Mouse (Mus musculus): ENCODE data around the gene Fes. TPM values are rescaled to one million over a fixed set of nuclear protein-coding genes. Genes with fewer than 3 reads are reported as not detected.

Gene Fes
- total RNA-seq, 2 experiments from 2014 or later: 11.9 to 13.6 TPM

GRCm38 (mm10) chr7:80357156-80357555 is 30.6 kb downstream of the Fes start:
- peak; percentile 30 for DNase-seq (ENCODE audit: low spot score)
- intact Hi-C loops (cut with DNase I): no loop called here

DNA sequence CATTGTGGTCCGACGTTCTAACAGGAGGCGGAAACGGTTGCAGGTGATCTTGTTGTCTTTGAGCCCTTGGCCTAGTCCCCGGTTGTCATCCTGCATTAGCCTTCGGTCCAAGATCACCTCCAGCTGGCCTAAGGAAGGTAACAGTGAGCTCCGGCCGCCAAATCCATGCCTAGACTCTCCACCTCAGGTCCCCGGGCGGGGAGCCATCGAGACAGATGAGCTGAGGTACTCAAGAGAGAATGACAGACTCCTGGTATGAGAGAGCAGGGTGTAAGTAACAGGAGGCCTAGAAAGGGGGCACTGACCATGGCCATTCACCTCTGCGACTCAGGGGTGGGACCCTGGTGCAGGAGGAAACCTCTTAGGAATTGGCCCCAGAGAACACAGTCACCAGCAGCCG is 31.4 kb downstream of the Fes start:
- intact Hi-C loops (cut with DNase I): no loop called here
- DNase-seq (ENCODE audit: low spot score): no peak

GRCm38 (mm10) chr7:80352920-80353319 is 34.8 kb downstream of the Fes start:
- no peak for DNase-seq (ENCODE audit: low spot score)
- intact Hi-C loops (cut with DNase I): no loop called here

DNA sequence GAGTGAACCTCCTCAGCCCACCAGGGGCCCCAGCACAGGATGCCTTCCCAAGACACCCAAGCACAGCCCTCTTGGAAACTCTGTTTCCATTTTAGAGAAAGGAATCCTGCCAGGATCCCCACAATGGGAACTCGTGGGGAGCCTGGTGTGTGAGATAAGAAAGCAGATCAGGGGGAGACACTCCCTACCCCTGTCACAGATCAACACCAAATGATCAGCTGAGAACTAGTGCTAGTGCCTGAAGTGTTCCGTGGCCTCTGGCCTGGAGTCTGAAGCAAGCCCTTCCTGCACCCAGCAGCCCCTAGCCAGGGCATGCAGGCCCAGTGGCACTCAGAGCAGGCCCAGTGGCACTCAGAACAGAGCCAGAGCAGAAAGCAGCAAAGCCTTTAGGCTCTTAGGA is 36.9 kb downstream of the Fes start:
- no peak for DNase-seq (ENCODE audit: low spot score)
- intact Hi-C loops (cut with DNase I): no loop called here

DNA sequence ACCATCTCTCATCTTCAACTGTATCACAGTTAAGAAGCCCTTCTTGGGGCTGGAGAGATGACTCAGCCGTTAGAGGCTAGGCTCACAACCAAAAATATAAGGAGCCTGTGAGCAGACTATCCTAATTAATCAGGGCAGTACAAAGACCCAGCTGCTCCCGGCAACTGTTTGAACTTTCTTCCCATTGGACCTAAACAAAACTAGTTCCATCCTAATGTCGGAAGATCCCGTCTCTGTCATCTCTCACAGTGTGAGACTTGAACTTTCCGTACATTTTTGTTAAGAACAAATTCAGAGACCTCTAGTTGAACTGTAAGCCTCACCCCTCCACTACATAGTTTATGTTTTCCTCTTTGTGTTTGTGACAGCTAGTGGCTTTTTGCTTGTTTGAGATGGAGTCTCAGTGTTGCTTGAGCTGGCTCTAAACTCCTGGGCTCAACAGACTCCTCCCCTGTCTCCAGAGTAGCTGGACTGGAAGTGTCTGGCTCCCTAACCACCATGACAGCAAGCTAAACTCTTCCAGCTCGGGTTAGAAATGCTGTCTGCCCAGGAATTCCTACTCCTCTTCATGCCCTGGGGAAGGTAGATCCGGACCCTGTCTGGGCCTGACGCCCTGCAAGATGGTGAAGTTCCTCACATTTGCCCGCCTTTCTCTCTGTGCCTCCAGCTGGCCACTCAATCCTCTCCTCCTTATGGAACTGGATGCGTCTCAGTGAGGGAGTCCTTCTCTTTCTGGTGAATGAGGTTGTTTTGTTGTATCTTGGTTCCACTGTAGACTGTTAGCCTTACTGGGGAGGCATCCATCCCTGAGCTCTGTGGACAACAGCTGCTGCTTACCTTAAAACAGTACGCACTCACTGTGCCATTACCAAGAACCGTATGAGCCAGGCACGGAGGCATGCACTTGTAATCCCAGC is 39.8 kb downstream of the Fes start:
- intact Hi-C loops (cut with DNase I): no loop called here
- no peak for DNase-seq (ENCODE audit: low spot score)

GRCm38 (mm10) chr7:80346830-80347229 is 40.9 kb downstream of the Fes start:
- intact Hi-C loops (cut with DNase I): no loop called here

GRCm38 (mm10) chr7:80346173-80346572 is 41.6 kb downstream of the Fes start:
- no peak for DNase-seq (ENCODE audit: low spot score)
- intact Hi-C loops (cut with DNase I): no loop called here

More at GRCm38 (mm10) chr7:80346830-80347229, 40.9 kb downstream of the Fes start:
- no peak for DNase-seq (ENCODE audit: low spot score)

DNA sequence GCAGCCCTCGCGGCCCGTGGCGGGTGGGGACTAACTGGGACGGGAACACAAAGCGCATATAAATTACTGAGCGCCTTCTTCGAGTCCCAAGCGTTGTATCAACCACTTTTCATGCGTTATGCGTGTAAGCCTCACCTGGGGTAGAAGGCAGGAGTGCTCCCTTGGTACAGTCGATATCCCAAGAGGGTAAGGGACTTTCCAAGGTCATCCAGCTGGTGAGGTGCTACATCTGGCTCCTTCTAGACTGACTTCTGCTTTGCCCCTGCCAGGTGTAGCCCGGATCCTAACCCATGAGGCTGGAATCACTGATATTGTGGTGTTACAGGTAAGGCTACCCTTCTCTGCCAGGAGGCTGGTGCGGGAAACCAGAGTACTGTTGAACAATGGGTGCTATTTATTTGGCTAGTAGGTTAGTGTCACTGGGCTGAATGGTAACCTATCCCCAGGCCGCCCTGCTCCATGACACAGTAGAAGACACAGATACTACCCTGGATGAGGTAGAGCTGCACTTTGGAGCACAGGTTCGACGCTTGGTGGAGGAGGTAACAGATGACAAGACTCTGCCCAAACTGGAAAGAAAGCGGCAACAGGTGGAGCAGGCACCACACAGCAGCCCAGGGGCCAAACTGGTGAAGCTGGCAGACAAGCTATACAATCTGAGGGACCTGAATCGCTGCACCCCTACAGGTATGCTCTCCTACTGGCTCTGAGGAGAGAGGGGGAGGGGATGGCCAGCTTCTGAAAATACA is 44.3 kb downstream of the Fes start:
- intact Hi-C loops (cut with DNase I): loop anchor here (5.0 kb wide), 1 partner anchor 239 kb away; no protein-coding TSS in a partner anchor
- no peak for DNase-seq (ENCODE audit: low spot score)

GRCm38 (mm10) chr7:80342858-80343257 is 44.9 kb downstream of the Fes start, which contains the start of gene Hddc3:
TSS of gene Hddc3 (plus strand) at chr7:80343104.
- DNase-seq (ENCODE audit: low spot score): peak; percentile 78
- intact Hi-C loops (cut with DNase I): loop anchor here (5.0 kb wide), 1 partner anchor 239 kb away; no protein-coding TSS in a partner anchor

DNA sequence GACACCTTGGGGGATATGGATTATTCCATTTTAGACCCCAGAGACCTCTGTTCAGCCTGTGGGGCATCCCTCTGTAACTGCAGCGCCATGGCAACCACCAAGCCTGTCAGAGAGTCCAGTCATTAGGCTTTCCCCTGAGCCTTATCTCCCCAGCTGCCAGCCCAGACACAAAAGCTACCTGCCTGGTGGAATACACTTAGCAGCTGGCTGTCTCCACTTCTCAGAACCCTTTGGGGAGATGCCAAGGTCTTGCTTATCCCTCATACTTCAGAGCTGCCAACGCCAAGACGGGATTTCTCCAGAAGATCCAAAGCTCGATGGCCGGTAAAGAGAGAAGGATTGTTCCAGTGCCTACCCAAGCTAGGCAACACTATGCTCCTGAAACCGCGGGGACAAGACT is 46.0 kb downstream of the Fes start:
- DNase-seq (ENCODE audit: low spot score): no peak
- intact Hi-C loops (cut with DNase I): loop anchor here (2.0 to 5.0 kb wide), 2 partner anchors 31 to 241 kb away; no protein-coding TSS in a partner anchor

DNA sequence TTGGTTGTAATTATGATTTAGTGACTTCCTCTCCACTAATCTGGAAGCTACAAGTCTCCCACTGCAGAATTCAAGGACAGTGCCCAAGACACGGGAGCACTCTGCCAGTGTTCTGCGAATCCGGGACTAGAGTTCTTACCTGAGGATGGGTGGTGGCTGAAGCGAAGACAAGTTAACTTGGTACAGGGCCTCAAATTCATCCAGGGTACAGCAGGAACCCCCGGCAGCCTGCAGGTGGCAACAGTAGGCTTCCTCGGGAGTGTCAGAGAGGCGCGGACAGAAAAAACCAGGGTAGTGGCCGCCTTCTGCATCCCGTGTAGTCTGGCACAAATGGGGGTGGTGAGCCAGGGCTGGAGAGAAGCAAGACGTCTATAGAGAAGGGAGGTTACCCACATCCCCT is 47.0 kb downstream of the Fes start, which contains the start of gene Unc45a:
Gene Unc45a (minus strand): TSS at position 213 of the 400 bp plus-strand sequence.
- intact Hi-C loops (cut with DNase I): loop anchor here (2.0 to 5.0 kb wide), 2 partner anchors 32 to 242 kb away; no protein-coding TSS in a partner anchor

DNA sequence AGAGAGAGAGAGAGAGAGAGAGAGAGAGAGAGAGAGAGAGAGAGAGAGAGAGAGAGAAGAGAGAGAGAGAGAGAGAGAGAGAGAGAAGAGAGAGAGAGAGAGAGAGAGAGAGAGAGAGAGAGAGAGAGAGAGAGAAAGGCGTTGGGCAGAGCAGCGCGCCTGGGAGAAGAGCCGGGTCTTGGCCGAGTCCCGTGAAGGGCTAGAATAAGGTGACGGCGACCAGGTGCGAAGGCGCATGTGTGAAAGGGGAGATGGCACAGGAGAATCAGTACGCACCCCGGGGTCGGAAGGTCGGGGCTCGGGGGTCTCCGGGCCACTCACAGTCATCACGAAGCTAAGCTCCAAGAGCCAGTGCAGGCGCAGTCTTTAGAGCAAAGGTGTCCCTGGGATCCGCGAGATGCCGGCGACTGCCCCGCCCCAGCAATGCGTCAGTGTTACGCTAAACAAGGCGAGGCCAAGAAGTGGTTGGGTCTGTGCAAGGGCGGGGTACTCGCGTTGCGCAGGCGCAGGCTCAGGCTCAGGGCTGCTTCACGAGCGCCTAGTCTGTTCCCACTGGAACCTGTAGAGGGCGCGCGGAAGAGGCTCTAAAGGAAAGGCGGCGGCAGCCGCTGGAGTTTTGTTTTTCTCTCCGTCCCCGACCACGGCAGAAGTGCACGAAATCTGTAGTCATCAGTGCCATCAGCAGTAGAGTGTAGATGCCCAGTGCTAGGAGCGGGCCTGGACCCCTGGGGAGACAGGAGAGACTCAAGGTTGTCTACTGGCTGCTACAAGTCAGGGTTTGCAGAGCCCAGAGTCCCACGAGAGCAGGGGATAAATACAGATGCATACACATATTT is 47.7 kb downstream of the Fes start:
- intact Hi-C loops (cut with DNase I): loop anchor here (2.0 to 5.0 kb wide), 2 partner anchors 33 to 242 kb away; no protein-coding TSS in a partner anchor
- peak; percentile 95 for DNase-seq (ENCODE audit: low spot score)

More for the DNA sequence above, 47.0 kb downstream of the Fes start, which contains the start of gene Unc45a:
- DNase-seq (ENCODE audit: low spot score): peak; percentile 51

GRCm38 (mm10) chr7:80339371-80339770 is 48.4 kb downstream of the Fes start:
- intact Hi-C loops (cut with DNase I): no loop called here
- DNase-seq (ENCODE audit: low spot score): no peak

DNA sequence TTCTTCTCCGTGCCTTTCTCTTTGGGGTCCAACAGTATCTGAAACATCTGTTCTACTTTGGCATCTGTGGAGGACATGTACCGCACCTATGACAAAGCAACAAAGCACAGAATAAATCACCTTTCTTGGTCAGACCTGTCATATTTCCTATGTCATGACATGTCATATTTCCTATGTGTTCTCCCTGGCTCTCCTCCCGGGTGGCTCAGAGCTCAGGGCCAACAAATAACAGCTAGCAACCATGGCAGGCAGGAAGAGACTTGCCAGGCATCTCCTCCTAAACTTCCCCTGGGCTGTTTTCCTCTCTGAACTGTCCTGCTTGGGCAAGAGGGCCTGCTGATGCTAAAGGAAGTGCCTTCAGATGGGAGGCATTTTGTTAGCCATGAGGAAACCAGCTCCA is 50.8 kb downstream of the Fes start:
- intact Hi-C loops (cut with DNase I): no loop called here

GRCm38 (mm10) chr7:80334848-80335247 is 52.9 kb downstream of the Fes start:
- intact Hi-C loops (cut with DNase I): no loop called here
- DNase-seq (ENCODE audit: low spot score): no peak

More for the DNA sequence above, 50.8 kb downstream of the Fes start:
- DNase-seq (ENCODE audit: low spot score): no peak

- DNase-seq (ENCODE audit: low spot score): no peak
- intact Hi-C loops (cut with DNase I): no loop called here
These were observed 56.3 kb downstream of the Fes start for GRCm38 (mm10) chr7:80331433-80331832.

DNA sequence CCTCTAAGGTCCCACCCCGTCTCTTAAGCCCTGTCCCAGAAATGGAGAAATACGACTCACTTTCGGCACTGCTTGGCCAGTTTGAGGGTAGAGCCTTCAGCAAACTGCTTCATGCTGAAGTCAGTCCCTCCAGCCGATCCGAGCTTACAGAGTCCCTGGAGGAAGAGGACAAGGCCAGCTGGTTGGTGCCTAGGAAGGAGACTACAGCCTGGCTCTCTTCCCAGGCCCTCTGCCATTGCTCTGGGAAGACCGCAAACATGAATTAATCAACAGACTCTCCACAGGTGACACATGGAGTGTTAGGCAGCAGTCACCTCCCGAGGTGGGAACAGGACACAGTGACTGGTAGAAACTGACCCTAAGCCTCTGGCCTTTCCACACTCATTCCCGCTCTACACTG is 57.5 kb downstream of the Fes start:
- no peak for DNase-seq (ENCODE audit: low spot score)
- intact Hi-C loops (cut with DNase I): no loop called here

All from heart, postnatal 25 days (tissue).